Mouse (Mus musculus): ENCODE measurements around the gene Arid5b.

Arid5b gene

GRCm38 (mm10) chr10:68166695-68167086 lies 111.8 kb downstream of the Arid5b start:
- in situ Hi-C loops (cut with MboI, MseI), result no loop called here

- in situ Hi-C loops (cut with MboI, MseI), result no loop called here
Measured at GRCm38 (mm10) chr10:68165709-68166694, 112.5 kb downstream of the Arid5b start.

GRCm38 (mm10) chr10:68164723-68165706 lies 113.5 kb downstream of the Arid5b start:
- in situ Hi-C loops (cut with MboI, MseI), result loop anchor here (5.0 kb wide), 1 partner anchor 53 kb away; no protein-coding TSS in a partner anchor

- in situ Hi-C loops (cut with MboI, MseI), result loop anchor here (5.0 kb wide), 1 partner anchor 52 kb away; no protein-coding TSS in a partner anchor
Measured at GRCm38 (mm10) chr10:68164137-68164536, 114.4 kb downstream of the Arid5b start.

- in situ Hi-C loops (cut with MboI, MseI), result loop anchor here (5.0 kb wide), 1 partner anchor 47 kb away; no protein-coding TSS in a partner anchor
Measured at GRCm38 (mm10) chr10:68159759-68160158, 118.8 kb downstream of the Arid5b start.

- in situ Hi-C loops (cut with MboI, MseI), result no loop called here
Measured at GRCm38 (mm10) chr10:68158555-68158954, 120.0 kb downstream of the Arid5b start.

GRCm38 (mm10) chr10:68157511-68157910 lies 121.0 kb downstream of the Arid5b start:
- in situ Hi-C loops (cut with MboI, MseI), result no loop called here

GRCm38 (mm10) chr10:68156646-68157245 lies 121.8 kb downstream of the Arid5b start:
- in situ Hi-C loops (cut with MboI, MseI), result no loop called here

- in situ Hi-C loops (cut with MboI, MseI), result no loop called here
Measured at GRCm38 (mm10) chr10:68156159-68156558, 122.4 kb downstream of the Arid5b start.

- in situ Hi-C loops (cut with MboI, MseI), result no loop called here
Measured at GRCm38 (mm10) chr10:68155431-68156119, 123.0 kb downstream of the Arid5b start.

GRCm38 (mm10) chr10:68154046-68154765 lies 124.3 kb downstream of the Arid5b start:
- in situ Hi-C loops (cut with MboI, MseI), result loop anchor here (5.0 kb wide), 1 partner anchor 138 kb away; no protein-coding TSS in a partner anchor

GRCm38 (mm10) chr10:68153344-68154045 lies 125.0 kb downstream of the Arid5b start:
- in situ Hi-C loops (cut with MboI, MseI), result loop anchor here (5.0 kb wide), 1 partner anchor 139 kb away; no protein-coding TSS in a partner anchor

- in situ Hi-C loops (cut with MboI, MseI), result loop anchor here (5.0 to 10.0 kb wide), 3 partner anchors 61 to 274 kb away; no protein-coding TSS in a partner anchor
Measured at GRCm38 (mm10) chr10:68148495-68148894, 130.0 kb downstream of the Arid5b start.

GRCm38 (mm10) chr10:68147730-68148129 lies 130.8 kb downstream of the Arid5b start:
- in situ Hi-C loops (cut with MboI, MseI), result loop anchor here (5.0 to 10.0 kb wide), 3 partner anchors 60 to 273 kb away; no protein-coding TSS in a partner anchor

GRCm38 (mm10) chr10:68146842-68147241 lies 131.7 kb downstream of the Arid5b start:
- in situ Hi-C loops (cut with MboI, MseI), result loop anchor here (5.0 to 10.0 kb wide), 3 partner anchors 60 to 272 kb away; no protein-coding TSS in a partner anchor

- in situ Hi-C loops (cut with MboI, MseI), result loop anchor here (5.0 to 10.0 kb wide), 3 partner anchors 58 to 271 kb away; no protein-coding TSS in a partner anchor
Measured at GRCm38 (mm10) chr10:68145286-68145950, 133.1 kb downstream of the Arid5b start.

GRCm38 (mm10) chr10:68142501-68142900 lies 136.0 kb downstream of the Arid5b start:
- in situ Hi-C loops (cut with MboI, MseI), result loop anchor here (10.0 kb wide), 2 partner anchors 138 to 268 kb away; no protein-coding TSS in a partner anchor

- in situ Hi-C loops (cut with MboI, MseI), result loop anchor here (10.0 kb wide), 2 partner anchors 137 to 267 kb away; no protein-coding TSS in a partner anchor
Measured at GRCm38 (mm10) chr10:68141567-68141966, 137.0 kb downstream of the Arid5b start.
